Mouse (Mus musculus) ES-CJ7 (cell line): Measurements from ENCODE around the gene Ntpcr.
A peak's percentile ranks its signal among the peaks of the same experiment; 100 is the strongest.

ENCODE experiments used
- DNase-seq: peaks from one replicate; pipeline ENCODE4 v3.0.0; 2011; ENCODE audit warnings: low read depth, low spot score

Gene Ntpcr

GRCm38 (mm10) chr8:125775031-125775430, 45.3 kb downstream of the Ntpcr start:
- peak; percentile 55 for DNase-seq

GRCm38 (mm10) chr8:125776314-125776713, 46.6 kb downstream of the Ntpcr start:
- DNase-seq, result no peak

- DNase-seq, result no peak
These were observed 47.0 kb downstream of the Ntpcr start for GRCm38 (mm10) chr8:125776800-125777199.

- DNase-seq, result peak; percentile 71
These were observed 47.9 kb downstream of the Ntpcr start for GRCm38 (mm10) chr8:125777478-125778164.

- peak; percentile 76 for DNase-seq
These were observed 49.2 kb downstream of the Ntpcr start for GRCm38 (mm10) chr8:125778919-125779318.

- DNase-seq, result no peak
These were observed 49.9 kb downstream of the Ntpcr start for GRCm38 (mm10) chr8:125779656-125780055.

GRCm38 (mm10) chr8:125782161-125782560, 52.4 kb downstream of the Ntpcr start:
- DNase-seq, result no peak

- no peak for DNase-seq
These were observed 57.1 kb downstream of the Ntpcr start for GRCm38 (mm10) chr8:125786886-125787285.

- no peak for DNase-seq
These were observed 63.2 kb downstream of the Ntpcr start for GRCm38 (mm10) chr8:125792816-125793455.

GRCm38 (mm10) chr8:125795341-125795740, 65.6 kb downstream of the Ntpcr start:
- DNase-seq, result no peak

GRCm38 (mm10) chr8:125796970-125797369, 67.2 kb downstream of the Ntpcr start:
- no peak for DNase-seq
